Mouse (Mus musculus): ENCODE results near the gene Cd3d. TPM values are rescaled to one million over a fixed set of nuclear protein-coding genes. Genes with fewer than 3 reads are reported as not detected.

Gene Cd3d
- polyA plus RNA-seq, 1 experiment from 2014 or later = not detected

- H3K4me2 ChIP-seq (replicated peaks) = no peak overlapping the region
- no peaks in the 10 kb centered on the region for H3K4me1 ChIP-seq
- H3K9me3 ChIP-seq (replicated peaks) = no peaks in the 10 kb centered on the region
- 83% methylated on average over 2 of the region's 2 CpGs for WGBS
- 0 out of 2 replicates have a peak, but pooled peaks cover 2% of the 10 kb centered on the region for H3K27me3 ChIP-seq
- no peak overlapping the region for H3K27ac ChIP-seq (replicated peaks)
- ATAC-seq (ENCODE audit: insufficient number of reproducible peaks, low FRiP score, low TSS enrichment, low read depth) = no peak
- H3K4me3 ChIP-seq (replicated peaks) = no peak overlapping the region
- H3K9ac ChIP-seq = no peak overlapping the region
- no peaks in the 10 kb centered on the region for H3K36me3 ChIP-seq
Measured at GRCm38 (mm10) chr9:44993268-44993667, 11.7 kb downstream of the Cd3d start.

DNA sequence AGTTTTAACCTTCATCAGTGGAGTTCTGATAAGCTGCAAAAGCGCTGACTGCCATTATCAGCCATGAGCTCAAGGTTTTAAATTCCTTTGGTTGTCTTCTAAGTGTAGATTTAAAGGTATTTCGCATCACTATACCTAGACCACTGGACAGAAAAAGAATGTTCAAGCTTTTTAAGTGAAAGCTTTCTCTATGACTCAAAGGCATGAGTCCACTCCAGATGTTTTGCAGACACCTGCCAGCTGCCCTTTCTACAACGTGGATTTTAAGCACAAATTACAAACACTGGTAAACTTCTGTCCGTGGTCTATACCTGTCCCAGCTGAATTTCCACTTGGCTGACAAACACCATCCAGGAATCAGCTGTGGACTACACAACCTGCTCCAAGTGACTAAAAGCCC lies 13.4 kb downstream of the Cd3d start:
- Histone ChIP-seq H3K4me2 (replicated peaks) (no peak overlapping the region), H3K4me1 (no peaks in the 10 kb centered on the region), H3K9me3 (replicated peaks) (no peaks in the 10 kb centered on the region), H3K9ac (no peak overlapping the region), H3K27ac (replicated peaks) (no peak overlapping the region), H3K36me3 (no peaks in the 10 kb centered on the region), H3K4me3 (replicated peaks) (no peak overlapping the region), H3K27me3 (peaks cover 6% of the 10 kb centered on the region; the same call in 1 of the 2 replicates)
- 69% methylated on average over 4 of the region's 4 CpGs for WGBS
- no peak for ATAC-seq (ENCODE audit: insufficient number of reproducible peaks, low FRiP score, low TSS enrichment, low read depth)

- no peaks in the 10 kb centered on the region for H3K4me1 ChIP-seq
- H3K4me2 ChIP-seq (replicated peaks) = no peak overlapping the region
- H3K9ac ChIP-seq = no peak overlapping the region
- no peak for ATAC-seq (ENCODE audit: insufficient number of reproducible peaks, low FRiP score, low TSS enrichment, low read depth)
- H3K4me3 ChIP-seq (replicated peaks) = no peak overlapping the region
- no peaks in the 10 kb centered on the region for H3K9me3 ChIP-seq (replicated peaks)
- 92% methylated on average over 7 of the region's 7 CpGs for WGBS
- H3K36me3 ChIP-seq = no peaks in the 10 kb centered on the region
- peaks cover 6% of the 10 kb centered on the region; the same call in 1 of the 2 replicates for H3K27me3 ChIP-seq
- no peak overlapping the region for H3K27ac ChIP-seq (replicated peaks)
Measured at GRCm38 (mm10) chr9:44996590-44996989, 15.0 kb downstream of the Cd3d start.

- WGBS = 53% methylated on average over 11 of the region's 11 CpGs
Measured at GRCm38 (mm10) chr9:44998138-44998537, 16.6 kb downstream of the Cd3d start.

GRCm38 (mm10) chr9:44999171-44999570 lies 17.6 kb downstream of the Cd3d start:
- H3K27me3 ChIP-seq = peaks cover 6% of the 10 kb centered on the region; the same call in 1 of the 2 replicates
- no peak overlapping the region for H3K27ac ChIP-seq (replicated peaks)
- no peaks in the 10 kb centered on the region for H3K4me1 ChIP-seq
- no peak overlapping the region for H3K9ac ChIP-seq
- no peaks in the 10 kb centered on the region for H3K36me3 ChIP-seq
- no peaks in the 10 kb centered on the region for H3K9me3 ChIP-seq (replicated peaks)
- no peak overlapping the region for H3K4me2 ChIP-seq (replicated peaks)
- no peak overlapping the region for H3K4me3 ChIP-seq (replicated peaks)
- WGBS = 58% methylated on average over 6 of the region's 6 CpGs
- no peak for ATAC-seq (ENCODE audit: insufficient number of reproducible peaks, low FRiP score, low TSS enrichment, low read depth)

More at GRCm38 (mm10) chr9:44998138-44998537, 16.6 kb downstream of the Cd3d start:
- Histone ChIP-seq H3K4me2 (replicated peaks) (no peak overlapping the region), H3K9me3 (replicated peaks) (no peaks in the 10 kb centered on the region), H3K4me1 (no peaks in the 10 kb centered on the region), H3K9ac (no peak overlapping the region), H3K27me3 (peaks cover 6% of the 10 kb centered on the region; the same call in 1 of the 2 replicates), H3K4me3 (replicated peaks) (no peak overlapping the region), H3K36me3 (no peaks in the 10 kb centered on the region), H3K27ac (replicated peaks) (no peak overlapping the region)
- ATAC-seq (ENCODE audit: insufficient number of reproducible peaks, low FRiP score, low TSS enrichment, low read depth) = no peak

GRCm38 (mm10) chr9:44999776-45000175 lies 18.2 kb downstream of the Cd3d start:
- no peak overlapping the region for H3K4me3 ChIP-seq (replicated peaks)
- H3K27me3 ChIP-seq = peaks cover 6% of the 10 kb centered on the region; the same call in 1 of the 2 replicates
- H3K9me3 ChIP-seq (replicated peaks) = no peaks in the 10 kb centered on the region
- no peaks in the 10 kb centered on the region for H3K4me1 ChIP-seq
- no peaks in the 10 kb centered on the region for H3K36me3 ChIP-seq
- no peak overlapping the region; the same call in 1 of the 2 replicates for H3K27ac ChIP-seq (replicated peaks)
- 75% methylated on average over 5 of the region's 5 CpGs for WGBS
- no peak overlapping the region for H3K9ac ChIP-seq
- no peak overlapping the region for H3K4me2 ChIP-seq (replicated peaks)
- ATAC-seq (ENCODE audit: insufficient number of reproducible peaks, low FRiP score, low TSS enrichment, low read depth) = no peak

GRCm38 (mm10) chr9:45000249-45000648 lies 18.7 kb downstream of the Cd3d start:
- 64% methylated on average over 3 of the region's 3 CpGs for WGBS
- Histone ChIP-seq H3K9me3 (replicated peaks) (no peaks in the 10 kb centered on the region), H3K36me3 (no peaks in the 10 kb centered on the region), H3K4me1 (no peaks in the 10 kb centered on the region), H3K27ac (replicated peaks) (no peak overlapping the region), H3K4me3 (replicated peaks) (no peak overlapping the region), H3K4me2 (replicated peaks) (no peak overlapping the region), H3K27me3 (peaks cover 6% of the 10 kb centered on the region; the same call in 1 of the 2 replicates), H3K9ac (no peak overlapping the region)
- ATAC-seq (ENCODE audit: insufficient number of reproducible peaks, low FRiP score, low TSS enrichment, low read depth) = peak; percentile 73

GRCm38 (mm10) chr9:45007404-45007803 lies 25.8 kb downstream of the Cd3d start:
- WGBS = 71% methylated on average over 12 of the region's 12 CpGs
- H3K9ac ChIP-seq = no peak overlapping the region
- ATAC-seq (ENCODE audit: insufficient number of reproducible peaks, low FRiP score, low TSS enrichment, low read depth) = no peak

GRCm38 (mm10) chr9:45008342-45008741 lies 26.8 kb downstream of the Cd3d start:
- H3K4me2 ChIP-seq (replicated peaks) = no peak overlapping the region
- H3K4me3 ChIP-seq (replicated peaks) = no peak overlapping the region
- H3K27me3 ChIP-seq = no peaks in the 10 kb centered on the region
- no peak for ATAC-seq (ENCODE audit: insufficient number of reproducible peaks, low FRiP score, low TSS enrichment, low read depth)
- WGBS = 78% methylated on average over 4 of the region's 4 CpGs
- no peaks in the 10 kb centered on the region for H3K4me1 ChIP-seq
- H3K36me3 ChIP-seq = no peaks in the 10 kb centered on the region
- no peaks in the 10 kb centered on the region for H3K9me3 ChIP-seq (replicated peaks)
- H3K27ac ChIP-seq (replicated peaks) = no peak overlapping the region
- no peak overlapping the region for H3K9ac ChIP-seq

More at GRCm38 (mm10) chr9:45007404-45007803, 25.8 kb downstream of the Cd3d start:
- Histone ChIP-seq H3K27me3 (no peaks in the 10 kb centered on the region), H3K4me1 (no peaks in the 10 kb centered on the region), H3K4me3 (replicated peaks) (no peak overlapping the region), H3K36me3 (no peaks in the 10 kb centered on the region), H3K27ac (replicated peaks) (no peak overlapping the region), H3K4me2 (replicated peaks) (no peak overlapping the region), H3K9me3 (replicated peaks) (no peaks in the 10 kb centered on the region)

DNA sequence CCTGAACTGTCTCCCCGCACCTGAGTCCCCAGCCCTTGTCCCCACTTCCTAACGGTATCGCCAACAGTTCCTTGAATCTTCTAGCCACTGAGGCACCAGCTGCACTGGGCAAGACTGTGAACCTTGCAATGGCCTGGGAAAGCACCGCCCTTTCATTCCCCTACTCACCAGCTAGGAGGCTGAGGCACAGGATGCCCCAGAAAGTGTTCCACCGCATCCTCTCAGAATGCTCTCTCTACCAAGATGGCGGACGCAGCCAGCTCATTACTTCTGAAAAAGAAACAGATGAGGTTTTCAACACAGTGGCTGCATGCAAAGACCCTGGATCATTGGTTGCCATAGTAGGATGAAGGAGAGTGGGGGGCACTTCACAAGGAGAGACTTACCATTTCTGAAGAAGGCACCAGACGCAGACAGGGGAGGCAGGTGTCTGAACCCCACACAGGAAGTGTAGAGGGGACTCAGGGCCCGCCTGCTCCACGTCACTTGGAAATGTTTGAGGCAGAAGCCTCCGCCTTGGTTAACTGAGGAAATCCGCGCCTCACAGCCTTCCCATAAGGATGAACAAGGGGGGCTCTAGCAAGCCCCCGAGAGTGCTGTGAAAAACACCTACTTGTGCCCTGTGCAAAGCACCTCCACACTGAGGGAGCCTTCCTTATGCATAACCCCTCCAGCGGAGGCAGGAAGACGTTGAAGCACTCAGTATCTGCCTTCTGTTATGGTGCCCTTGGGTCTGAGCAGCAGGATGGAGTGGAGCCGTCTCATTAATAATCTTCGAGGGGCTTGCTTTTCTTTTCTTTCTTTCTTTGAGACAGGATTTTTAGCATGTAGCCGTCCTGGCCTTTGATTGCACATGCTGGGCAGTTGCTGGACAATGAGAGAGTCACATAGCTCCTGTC lies 27.8 kb downstream of the Cd3d start, which contains the start of gene Cd3e:
TSS of gene Cd3e (minus strand) at position 448 of the 899 bp plus-strand sequence.
- Histone ChIP-seq H3K4me1 (no peaks in the 10 kb centered on the region), H3K9me3 (replicated peaks) (no peaks in the 10 kb centered on the region), H3K27ac (replicated peaks) (no peak within 1 kb of the TSS), H3K4me2 (replicated peaks) (no peak within 1 kb of the TSS), H3K9ac (no peak within 1 kb of the TSS), H3K4me3 (replicated peaks) (no peak within 1 kb of the TSS), H3K27me3 (no peaks in the 10 kb centered on the region), H3K36me3 (no peaks in the 10 kb centered on the region)
- WGBS = 85% methylated on average over 19 of the region's 19 CpGs
- no peak for ATAC-seq (ENCODE audit: insufficient number of reproducible peaks, low FRiP score, low TSS enrichment, low read depth)

DNA sequence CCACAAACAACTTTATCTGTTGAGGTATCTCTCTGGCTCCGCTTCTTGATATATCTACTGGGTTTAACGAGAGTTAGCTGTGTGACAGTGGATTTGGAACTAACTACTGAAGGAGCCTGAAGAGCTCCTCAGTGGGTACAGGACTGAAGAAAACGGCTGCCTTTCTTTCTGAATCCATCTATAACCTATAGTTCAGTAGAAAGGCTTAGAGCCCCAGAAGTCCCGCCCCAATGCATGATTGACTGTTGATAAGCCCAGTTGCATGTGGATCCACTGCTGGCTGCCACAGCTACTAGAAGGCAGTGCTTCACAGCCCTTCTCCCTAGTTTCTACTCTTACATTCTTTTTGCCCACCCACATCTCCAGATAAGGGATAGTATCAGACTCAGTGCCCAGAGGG lies 28.9 kb downstream of the Cd3d start:
- Histone ChIP-seq H3K9me3 (replicated peaks) (no peaks in the 10 kb centered on the region), H3K4me2 (replicated peaks) (no peak overlapping the region), H3K27ac (replicated peaks) (no peak overlapping the region), H3K9ac (no peak overlapping the region), H3K27me3 (no peaks in the 10 kb centered on the region), H3K4me3 (replicated peaks) (no peak overlapping the region), H3K36me3 (no peaks in the 10 kb centered on the region), H3K4me1 (no peaks in the 10 kb centered on the region)
- 62% methylated on average over 4 of the region's 4 CpGs for WGBS
- no peak for ATAC-seq (ENCODE audit: insufficient number of reproducible peaks, low FRiP score, low TSS enrichment, low read depth)
